Mouse (Mus musculus): ENCODE results near the gene Zzef1.

- TF ChIP-seq CTCF (IDR thresholded peaks at IDR 0.05; ENCODE audit: low read depth, low read length) (no peak), POLR2A (IDR thresholded peaks at IDR 0.05; ENCODE audit: borderline replicate concordance, low read depth, low read length) (no peak)
Measured at GRCm38 (mm10) chr11:72872061-72872460, 76.0 kb downstream of the Zzef1 start.
